Mouse (Mus musculus) forebrain, embryonic 15.5 days (tissue): ENCODE measurements around the gene Ddi2. TPM values are rescaled to one million over a fixed set of nuclear protein-coding genes. Genes with fewer than 3 reads are reported as not detected.

Source experiments
- ATAC-seq: fragments of 200-750 bp; cut with Nextera tagmentation; replicated peaks from 2 replicates; pipeline ENCODE4 v1.8.0; 2017; ENCODE audit warnings: mild to moderate bottlenecking, moderate TSS enrichment, moderate library complexity
- H3K27ac ChIP-seq: fragments of 300-500 bp; sonication (generic); replicated peaks from 2 replicates; pipeline ENCODE4 v1.5.1; 2015; ENCODE audit warnings: mild to moderate bottlenecking, inconsistent platforms
- H3K27me3 ChIP-seq: fragments of 300-500 bp; sonication (generic); 2 replicates; pipeline ENCODE4 v1.6.1; 2015; ENCODE audit warnings: inconsistent platforms
- H3K36me3 ChIP-seq: fragments of 300-500 bp; sonication (generic); 2 replicates; pipeline ENCODE4 v1.6.1; 2015; ENCODE audit warnings: mild to moderate bottlenecking, inconsistent platforms
- H3K4me1 ChIP-seq: fragments of 300-500 bp; sonication (generic); 2 replicates; pipeline ENCODE4 v1.6.1; 2015; ENCODE audit warnings: inconsistent platforms
- H3K4me2 ChIP-seq: fragments of 300-500 bp; sonication (generic); replicated peaks from 2 replicates; pipeline ENCODE4 v1.6.1; 2015; ENCODE audit warnings: mild to moderate bottlenecking, inconsistent platforms
- H3K4me3 ChIP-seq: fragments of 300-500 bp; sonication (generic); 2 replicates; pipeline ENCODE4 v1.5.1; 2015; ENCODE audit warnings: mild to moderate bottlenecking, inconsistent platforms
- H3K9ac ChIP-seq: fragments of 300-500 bp; sonication (generic); replicated peaks from 2 replicates; pipeline ENCODE4 v1.6.1; 2015; ENCODE audit warnings: mild to moderate bottlenecking, inconsistent platforms
- H3K9me3 ChIP-seq: fragments of 300-500 bp; sonication (generic); 2 replicates; pipeline ENCODE4 v1.6.1; 2016; ENCODE audit warnings: inconsistent platforms
- WGBS: fragments of 180-500 bp; shearing (Covaris S2); methylation state at CpG from one replicate; pipeline ENCODE4 v1.1.7; 2015; ENCODE audit warnings: mixed read lengths; 5-methylcytosine and 5-hydroxymethylcytosine counted together
- polyA plus RNA-seq: library from polyadenylated mRNA; unstranded; fragments of >200 nt; fragmentation: Nextera tagmentation; extraction: Ambion mirVana; gene quantifications from 2 replicates; pipeline ENCODE4 v1.2.1, GENCODE M21; 2015

The Ddi2 gene
- polyA plus RNA-seq, 1 experiment from 2014 or later = 14.6 TPM

GRCm38 (mm10) chr4:141758874-141759542, 35.8 kb upstream of the Ddi2 start:
- no peak for ATAC-seq
- no peak overlapping the region for H3K4me3 ChIP-seq
- WGBS = 79% methylated on average over 6 of the region's 6 CpGs

GRCm38 (mm10) chr4:141757124-141757523, 33.9 kb upstream of the Ddi2 start:
- WGBS = 91% methylated on average over 3 of the region's 3 CpGs
- no peak for ATAC-seq
- no peaks in the 10 kb centered on the region for H3K9me3 ChIP-seq

More at GRCm38 (mm10) chr4:141758874-141759542, 35.8 kb upstream of the Ddi2 start:
- Histone ChIP-seq H3K4me1 (no peaks in the 10 kb centered on the region), H3K9ac (no peak overlapping the region), H3K4me2 (no peak overlapping the region), H3K9me3 (no peaks in the 10 kb centered on the region), H3K27me3 (no peaks in the 10 kb centered on the region), H3K36me3 (peaks cover 27% of the 10 kb centered on the region), H3K27ac (no peak overlapping the region)

GRCm38 (mm10) chr4:141755375-141755930, 32.2 kb upstream of the Ddi2 start:
- H3K27me3 ChIP-seq = no peaks in the 10 kb centered on the region
- no peaks in the 10 kb centered on the region for H3K36me3 ChIP-seq
- H3K9ac ChIP-seq = no peak overlapping the region
- H3K27ac ChIP-seq = no peak overlapping the region
- WGBS = 87% methylated on average over 19 of the region's 19 CpGs
- H3K4me1 ChIP-seq = no peaks in the 10 kb centered on the region
- no peak overlapping the region for H3K4me3 ChIP-seq
- H3K9me3 ChIP-seq = no peaks in the 10 kb centered on the region
- no peak overlapping the region for H3K4me2 ChIP-seq
- no peak for ATAC-seq

More at GRCm38 (mm10) chr4:141757124-141757523, 33.9 kb upstream of the Ddi2 start:
- Histone ChIP-seq H3K4me3 (no peak overlapping the region), H3K27ac (no peak overlapping the region), H3K4me1 (no peaks in the 10 kb centered on the region), H3K27me3 (no peaks in the 10 kb centered on the region), H3K9ac (no peak overlapping the region), H3K36me3 (peaks cover 9% of the 10 kb centered on the region), H3K4me2 (no peak overlapping the region)

- Histone ChIP-seq H3K36me3 (no peaks in the 10 kb centered on the region), H3K27me3 (no peaks in the 10 kb centered on the region), H3K27ac (no peak overlapping the region), H3K4me1 (no peaks in the 10 kb centered on the region), H3K4me3 (no peak overlapping the region), H3K9ac (no peak overlapping the region), H3K4me2 (no peak overlapping the region), H3K9me3 (no peaks in the 10 kb centered on the region)
- WGBS = 19% methylated on average over 4 of the region's 4 CpGs
- ATAC-seq = no peak
Measured at GRCm38 (mm10) chr4:141752076-141752421, 28.8 kb upstream of the Ddi2 start.

GRCm38 (mm10) chr4:141751419-141752075, 28.3 kb upstream of the Ddi2 start:
- no peak overlapping the region for H3K4me2 ChIP-seq
- H3K27me3 ChIP-seq = no peaks in the 10 kb centered on the region
- no peak overlapping the region for H3K9ac ChIP-seq
- H3K27ac ChIP-seq = no peak overlapping the region
- no peak overlapping the region for H3K4me3 ChIP-seq
- H3K9me3 ChIP-seq = no peaks in the 10 kb centered on the region
- no peak for ATAC-seq
- 44% methylated on average over 4 of the region's 4 CpGs for WGBS
- no peaks in the 10 kb centered on the region for H3K36me3 ChIP-seq
- no peaks in the 10 kb centered on the region for H3K4me1 ChIP-seq

- Histone ChIP-seq H3K4me2 (no peak overlapping the region), H3K9ac (no peak overlapping the region), H3K4me1 (no peaks in the 10 kb centered on the region), H3K27ac (no peak overlapping the region), H3K9me3 (no peaks in the 10 kb centered on the region), H3K4me3 (no peak overlapping the region), H3K27me3 (no peaks in the 10 kb centered on the region), H3K36me3 (no peaks in the 10 kb centered on the region)
- no peak for ATAC-seq
- 69% methylated on average over 3 of the region's 3 CpGs for WGBS
Measured at GRCm38 (mm10) chr4:141750826-141751225, 27.6 kb upstream of the Ddi2 start.

- Histone ChIP-seq H3K27ac (no peak overlapping the region), H3K4me1 (no peaks in the 10 kb centered on the region), H3K4me3 (no peak overlapping the region), H3K4me2 (no peak overlapping the region), H3K9me3 (no peaks in the 10 kb centered on the region), H3K9ac (no peak overlapping the region), H3K36me3 (no peaks in the 10 kb centered on the region), H3K27me3 (no peaks in the 10 kb centered on the region)
- WGBS = 50% methylated on average over 11 of the region's 11 CpGs
- ATAC-seq = no peak
Measured at GRCm38 (mm10) chr4:141749557-141749956, 26.3 kb upstream of the Ddi2 start.

GRCm38 (mm10) chr4:141746578-141747346, 23.5 kb upstream of the Ddi2 start, which contains the start of gene Agmat:
Gene Agmat (plus strand): TSS chr4:141746672.
- no peaks in the 10 kb centered on the region for H3K4me1 ChIP-seq
- no peaks in the 10 kb centered on the region for H3K27me3 ChIP-seq
- WGBS = 30% methylated on average over 25 of the region's 25 CpGs
- H3K4me2 ChIP-seq = no peak within 1 kb of the TSS
- no peak within 1 kb of the TSS for H3K27ac ChIP-seq
- no peak for ATAC-seq
- no peaks in the 10 kb centered on the region for H3K9me3 ChIP-seq
- H3K9ac ChIP-seq = no peak within 1 kb of the TSS
- H3K4me3 ChIP-seq = no peak within 1 kb of the TSS
- no peaks in the 10 kb centered on the region for H3K36me3 ChIP-seq

GRCm38 (mm10) chr4:141742381-141742780, 19.2 kb upstream of the Ddi2 start:
- H3K27ac ChIP-seq = no peak overlapping the region
- no peak overlapping the region for H3K4me2 ChIP-seq
- H3K4me3 ChIP-seq = no peak overlapping the region
- no peak for ATAC-seq
- no peaks in the 10 kb centered on the region for H3K36me3 ChIP-seq
- WGBS = 86% methylated on average over 4 of the region's 4 CpGs
- no peaks in the 10 kb centered on the region for H3K27me3 ChIP-seq
- no peak overlapping the region for H3K9ac ChIP-seq
- H3K9me3 ChIP-seq = no peaks in the 10 kb centered on the region
- no peaks in the 10 kb centered on the region for H3K4me1 ChIP-seq

- H3K4me1 ChIP-seq = no peaks in the 10 kb centered on the region
- no peak for ATAC-seq
- H3K27ac ChIP-seq = no peak overlapping the region
- 63% methylated on average over 9 of the region's 9 CpGs for WGBS
- H3K4me3 ChIP-seq = no peak overlapping the region
- H3K9me3 ChIP-seq = no peaks in the 10 kb centered on the region
- H3K36me3 ChIP-seq = no peaks in the 10 kb centered on the region
- no peak overlapping the region for H3K9ac ChIP-seq
- no peaks in the 10 kb centered on the region for H3K27me3 ChIP-seq
- H3K4me2 ChIP-seq = no peak overlapping the region
Measured at GRCm38 (mm10) chr4:141741856-141742255, 18.6 kb upstream of the Ddi2 start.

- ATAC-seq = no peak
- Histone ChIP-seq H3K9ac (no peak overlapping the region), H3K27me3 (no peaks in the 10 kb centered on the region), H3K9me3 (no peaks in the 10 kb centered on the region), H3K36me3 (no peaks in the 10 kb centered on the region), H3K4me3 (no peak overlapping the region), H3K4me2 (no peak overlapping the region), H3K27ac (no peak overlapping the region), H3K4me1 (peaks cover 10% of the 10 kb centered on the region)
- 78% methylated on average over 8 of the region's 8 CpGs for WGBS
Measured at GRCm38 (mm10) chr4:141738015-141738414, 14.8 kb upstream of the Ddi2 start.

GRCm38 (mm10) chr4:141736856-141737255, 13.6 kb upstream of the Ddi2 start:
- H3K9ac ChIP-seq = no peak overlapping the region
- H3K27me3 ChIP-seq = no peaks in the 10 kb centered on the region
- ATAC-seq = no peak
- H3K4me1 ChIP-seq = peaks cover 10% of the 10 kb centered on the region
- no peak overlapping the region for H3K27ac ChIP-seq
- no peaks in the 10 kb centered on the region for H3K9me3 ChIP-seq
- H3K4me3 ChIP-seq = no peak overlapping the region
- 77% methylated on average over 4 of the region's 4 CpGs for WGBS
- H3K36me3 ChIP-seq = no peaks in the 10 kb centered on the region
- no peak overlapping the region for H3K4me2 ChIP-seq
